Mouse (Mus musculus) bone marrow macrophage, adult 2 months (primary cell): ENCODE measurements around the gene Gpr27.

Experiments
- CTCF ChIP-seq: IDR thresholded peaks from 2 replicates; pipeline ENCODE4 v1.5.1; 2012; ENCODE audit warnings: low read depth, mild to moderate bottlenecking, low read length, moderate library complexity
- POLR2A ChIP-seq: IDR thresholded peaks from 2 replicates; pipeline ENCODE4 v1.6.1; 2012; ENCODE audit warnings: mild to moderate bottlenecking, low read depth, low read length, borderline replicate concordance

DNA sequence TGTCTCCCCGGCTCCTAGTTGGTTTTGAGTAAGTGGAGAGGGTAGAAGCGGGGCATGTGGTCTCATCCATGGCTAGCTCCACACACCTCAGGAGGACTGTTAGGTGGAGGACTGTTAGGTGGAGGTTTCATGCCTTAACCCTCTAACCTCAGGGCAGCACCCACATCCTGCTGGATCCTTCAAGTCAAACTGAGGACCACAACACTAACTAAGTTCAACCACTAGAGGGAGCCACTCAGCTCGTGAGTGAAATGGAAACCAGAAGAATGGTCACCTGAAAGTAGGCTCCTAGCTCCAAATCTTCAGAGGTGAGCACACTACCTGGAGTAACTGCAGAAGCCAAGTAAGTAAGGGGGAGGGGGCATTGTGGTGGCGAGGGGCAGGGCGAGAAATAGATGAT lies 7.6 kb upstream of the Gpr27 start:
- peak; percentile 65 for TF ChIP-seq CTCF
- TF ChIP-seq POLR2A: no peak
